In the genomic region with DNA sequence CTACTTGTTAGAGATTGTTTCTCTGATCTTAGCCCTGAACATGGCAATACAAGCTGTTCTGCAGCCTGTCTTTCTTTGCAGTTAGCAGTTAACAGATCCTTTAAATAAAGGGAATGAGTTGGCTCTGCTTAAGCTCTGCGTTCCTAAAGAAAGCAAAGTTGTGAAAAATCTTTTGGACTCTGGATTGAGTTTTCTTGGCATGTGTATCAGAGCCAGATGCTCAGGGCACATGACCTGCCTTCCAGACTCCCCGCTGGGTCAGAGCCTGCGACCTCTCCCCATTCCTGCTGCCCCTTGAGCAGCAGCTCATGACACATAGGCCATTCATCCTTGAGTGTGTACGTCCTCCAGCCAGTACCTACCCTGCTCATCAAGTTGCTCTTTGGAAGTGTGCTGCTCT, we compare ENCODE assay signal across 16 mouse cellular contexts.
A peak's percentile ranks its signal among the peaks of the same experiment; 100 is the strongest.
DNase-seq lines count a peak whose midpoint lies in the region; ATAC-seq lines count a peak whose summit lies in the region.
"Had no signal": no experiment of that assay in that cellular context is flagged by ENCODE, and none has a peak within 500 bp of the region (broad histone marks: within the 10 kb centered on the region; RNA-seq: fewer than 3 reads in every experiment).

No protein-coding gene starts in this region.

- H3K27ac ChIP-seq in embryonic facial prominence, embryonic 12.5 days, result peak overlapping the region; percentile 42
- H3K27ac ChIP-seq: embryonic facial prominence, embryonic 15.5 days; heart, embryonic 15.5 days; hindbrain, embryonic 12.5 days; macrophage; midbrain, embryonic 13.5 days had no signal

- no peak overlapping the region for H3K4me2 ChIP-seq in embryonic facial prominence, embryonic 12.5 days (replicated peaks)
- H3K4me2 ChIP-seq: embryonic facial prominence, embryonic 15.5 days; heart, embryonic 15.5 days; hindbrain, embryonic 12.5 days; midbrain, embryonic 13.5 days had no signal

- H3K36me3 ChIP-seq in embryonic facial prominence, embryonic 12.5 days, result no peaks in the 10 kb centered on the region
- H3K36me3 ChIP-seq: embryonic facial prominence, embryonic 15.5 days; heart, embryonic 15.5 days; hindbrain, embryonic 12.5 days; midbrain, embryonic 13.5 days had no signal

- peak; percentile 5 for DNase-seq in kidney, postnatal 14 days
- DNase-seq in kidney, postnatal 25 days, result no peak
- peak; percentile 24 for DNase-seq in lung, postnatal 10 days
- no peak for DNase-seq in lung, postnatal 14 days
- DNase-seq in cerebellum, postnatal 36 days, result no peak
- DNase-seq: cerebellum, adult 8-10 months; kidney, adult 2 months; layer of hippocampus, adult 9-11 months had no signal

- peaks cover 38% of the 10 kb centered on the region for H3K4me1 ChIP-seq in embryonic facial prominence, embryonic 12.5 days

- WGBS in embryonic facial prominence, embryonic 12.5 days, result 23% methylated on average over 4 of the region's 4 CpGs

- no peak overlapping the region for H3K9ac ChIP-seq in embryonic facial prominence, embryonic 12.5 days
- H3K9ac ChIP-seq: embryonic facial prominence, embryonic 15.5 days; heart, embryonic 15.5 days; hindbrain, embryonic 12.5 days; midbrain, embryonic 13.5 days had no signal

- no peak for ATAC-seq in embryonic facial prominence, embryonic 12.5 days (ENCODE audit: insufficient number of reproducible peaks, insufficient read depth, low FRiP score, low TSS enrichment)
- ATAC-seq in frontal cortex, adult (ENCODE audit: low TSS enrichment), result no peak
- ATAC-seq: activated CD4-positive, CD25-positive, alpha-beta regulatory T cell, adult 4 months; midbrain, embryonic 13.5 days had no signal

- H3K27me3 ChIP-seq in embryonic facial prominence, embryonic 12.5 days, result no peaks in the 10 kb centered on the region
- H3K27me3 ChIP-seq: embryonic facial prominence, embryonic 15.5 days; heart, embryonic 15.5 days; hindbrain, embryonic 12.5 days; midbrain, embryonic 13.5 days had no signal

- no peaks in the 10 kb centered on the region for H3K9me3 ChIP-seq in embryonic facial prominence, embryonic 12.5 days
- H3K9me3 ChIP-seq: embryonic facial prominence, embryonic 15.5 days; heart, embryonic 15.5 days; hindbrain, embryonic 12.5 days; midbrain, embryonic 13.5 days had no signal

- no peak overlapping the region for H3K4me3 ChIP-seq in embryonic facial prominence, embryonic 12.5 days
- H3K4me3 ChIP-seq: embryonic facial prominence, embryonic 15.5 days; heart, embryonic 15.5 days; hindbrain, embryonic 12.5 days; midbrain, embryonic 13.5 days had no signal

Comparison
In these comparisons a context has a peak if more than half of its experiments do, and no peak if none do; other contexts are left out.
1. DNase-seq: peak in kidney, postnatal 14 days (single experiment) and lung, postnatal 10 days (single experiment); none in kidney, postnatal 25 days (0 of 2), lung, postnatal 14 days (single experiment) and cerebellum, postnatal 36 days (0 of 2).